Mouse (Mus musculus): ENCODE measurements around the gene Kcnmb4.

Kcnmb4 gene

DNA sequence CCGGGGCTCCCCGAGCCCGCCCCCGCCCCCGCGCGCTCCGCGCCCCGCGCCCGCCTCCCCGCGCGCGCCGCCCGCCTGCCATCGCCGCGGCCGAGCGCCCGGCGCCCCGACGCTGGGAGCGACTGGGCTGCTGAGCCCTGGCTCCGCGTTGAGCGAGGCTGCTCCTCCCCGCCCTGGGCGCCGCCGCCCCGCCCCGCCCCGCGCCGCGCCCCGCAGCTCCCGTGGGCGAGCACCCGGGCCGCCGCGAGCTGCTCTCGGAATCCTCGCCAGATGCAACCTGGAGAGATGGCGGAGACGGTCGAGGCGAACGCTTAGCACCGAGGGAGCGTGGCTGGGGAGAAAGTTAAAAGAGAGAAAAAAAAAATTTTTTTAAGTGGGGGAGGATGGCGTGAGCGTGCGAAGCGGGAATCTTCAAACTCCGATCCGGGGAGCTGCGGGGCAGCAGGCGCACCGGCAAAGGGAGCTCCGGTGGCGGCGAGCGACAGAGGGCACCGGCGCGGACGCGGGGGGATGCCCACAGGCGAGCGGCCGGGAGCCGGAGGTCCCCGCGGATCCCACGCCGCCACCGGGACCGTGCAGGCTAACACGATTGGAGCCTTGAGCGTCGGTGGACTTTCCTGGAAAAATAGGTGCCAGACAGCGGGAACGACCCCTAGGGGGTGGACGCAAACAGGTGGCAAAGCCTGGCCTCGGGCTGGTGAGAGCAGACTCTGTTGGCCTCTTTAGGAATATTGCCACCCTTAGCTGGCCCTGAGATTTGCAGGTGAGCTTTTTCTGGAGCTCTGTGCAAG is at the start of gene Kcnmb4:
Gene Kcnmb4 (minus strand): TSS at position 120 of the 791 bp plus-strand sequence.
- no peak for DNase-seq

DNA sequence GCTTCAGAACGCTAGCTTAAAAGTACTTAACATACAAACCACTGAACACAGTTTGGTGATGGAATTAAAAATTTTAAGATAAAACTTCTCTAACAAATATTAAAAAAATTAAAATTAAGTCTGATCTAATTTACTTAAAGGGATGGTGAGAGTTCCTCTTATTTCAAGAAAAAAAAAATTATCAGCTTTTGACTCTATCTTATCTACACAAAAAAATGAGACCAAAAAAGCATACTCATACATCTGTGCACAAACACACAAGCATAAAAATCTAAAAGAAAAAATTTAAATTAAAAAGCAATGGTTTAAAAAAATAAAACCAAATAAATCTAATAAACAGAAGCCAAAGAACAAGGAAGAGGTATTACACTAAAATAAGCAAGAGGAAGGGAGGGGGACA is 45.9 kb upstream of the Kcnmb4 start:
- DNase-seq, result no peak

DNA sequence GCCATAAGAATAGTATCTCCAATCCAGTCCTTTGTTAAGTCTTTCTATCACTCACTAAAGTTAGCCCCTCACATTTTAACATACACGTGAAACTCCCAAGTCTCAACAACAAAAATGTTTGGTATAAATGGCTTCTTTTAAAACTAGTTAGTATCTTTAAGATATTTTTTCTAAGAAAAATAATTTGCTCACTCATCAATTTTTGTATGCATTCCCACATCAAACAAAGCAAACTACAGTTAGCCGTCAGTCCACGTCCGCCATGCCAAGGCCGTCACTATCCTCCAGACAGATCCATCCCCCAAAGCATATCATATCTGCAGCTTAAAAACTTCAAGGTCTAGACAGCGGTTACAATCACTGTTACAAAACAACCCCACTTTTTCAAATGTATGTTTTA is 41.9 kb upstream of the Kcnmb4 start:
- no peak for DNase-seq

DNA sequence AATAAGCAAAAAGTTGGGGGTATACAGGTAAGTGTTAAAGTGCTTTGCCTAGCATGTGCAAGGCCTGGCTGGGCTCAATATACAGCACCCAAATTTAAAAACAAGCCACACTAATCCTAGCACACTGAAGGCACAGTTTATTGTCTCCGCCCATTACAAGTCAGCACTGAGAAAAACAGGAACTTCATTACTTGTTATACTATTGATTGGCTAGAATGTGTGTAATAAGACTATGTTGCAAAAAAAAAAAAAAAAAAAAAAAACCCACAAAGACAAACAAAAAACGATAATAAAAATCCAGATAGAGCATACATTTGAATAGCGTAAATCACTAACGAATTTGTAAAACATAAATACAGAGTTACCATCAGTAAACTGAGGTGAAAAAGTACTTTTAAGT is 41.5 kb upstream of the Kcnmb4 start:
- DNase-seq, result no peak

DNA sequence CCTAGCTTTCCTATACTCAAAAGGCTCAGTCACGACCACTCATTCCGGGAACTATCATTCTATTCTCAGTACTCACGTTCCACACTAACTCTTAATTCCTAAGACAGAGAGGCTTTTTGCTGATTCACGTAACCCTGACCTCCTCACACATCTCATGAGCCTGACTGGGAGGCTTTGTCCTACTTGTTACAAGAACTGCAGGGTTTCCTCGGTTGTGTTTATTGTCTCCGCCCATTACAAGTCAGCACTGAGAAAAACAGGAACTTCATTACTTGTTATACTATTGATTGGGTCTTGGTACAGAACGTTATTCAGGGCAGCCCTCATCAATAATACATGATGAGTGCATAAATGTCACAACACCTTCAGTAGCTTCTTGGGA is 39.6 kb upstream of the Kcnmb4 start:
- DNase-seq, result no peak

DNA sequence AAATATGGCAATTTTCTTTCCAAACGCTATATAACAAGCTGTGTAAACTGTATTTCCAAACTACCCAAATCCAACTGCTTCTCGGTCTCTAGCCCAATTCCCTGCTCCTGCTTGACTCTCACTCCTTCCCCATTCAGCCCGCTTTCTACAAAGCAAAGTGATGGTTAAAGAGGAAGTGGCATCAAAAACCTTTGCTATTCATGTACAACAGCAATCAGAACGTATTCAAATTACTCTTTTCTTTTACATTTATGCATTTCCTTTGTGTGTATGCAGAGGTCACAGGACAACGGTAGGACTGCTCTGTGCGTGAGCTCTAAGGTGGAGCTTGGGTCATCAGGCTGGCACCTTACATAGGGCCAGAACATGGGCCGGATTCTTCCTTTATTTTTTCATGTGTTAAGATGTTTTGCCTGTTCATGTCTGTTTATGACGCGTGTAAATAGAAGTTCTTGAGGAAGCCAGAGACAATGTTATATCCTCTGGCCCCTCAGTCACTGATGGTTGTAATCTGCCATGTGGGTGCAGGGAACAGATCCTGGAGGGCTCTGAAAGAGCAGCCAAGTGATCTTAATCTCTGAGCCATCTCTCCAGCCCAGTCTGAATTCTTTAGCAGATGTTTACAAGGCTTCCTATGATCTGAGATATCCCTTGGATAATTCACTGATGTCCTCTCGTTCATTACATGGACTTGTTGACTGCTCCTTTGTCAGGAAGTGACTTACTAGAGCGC is 39.0 kb upstream of the Kcnmb4 start:
- DNase-seq, result no peak

DNA sequence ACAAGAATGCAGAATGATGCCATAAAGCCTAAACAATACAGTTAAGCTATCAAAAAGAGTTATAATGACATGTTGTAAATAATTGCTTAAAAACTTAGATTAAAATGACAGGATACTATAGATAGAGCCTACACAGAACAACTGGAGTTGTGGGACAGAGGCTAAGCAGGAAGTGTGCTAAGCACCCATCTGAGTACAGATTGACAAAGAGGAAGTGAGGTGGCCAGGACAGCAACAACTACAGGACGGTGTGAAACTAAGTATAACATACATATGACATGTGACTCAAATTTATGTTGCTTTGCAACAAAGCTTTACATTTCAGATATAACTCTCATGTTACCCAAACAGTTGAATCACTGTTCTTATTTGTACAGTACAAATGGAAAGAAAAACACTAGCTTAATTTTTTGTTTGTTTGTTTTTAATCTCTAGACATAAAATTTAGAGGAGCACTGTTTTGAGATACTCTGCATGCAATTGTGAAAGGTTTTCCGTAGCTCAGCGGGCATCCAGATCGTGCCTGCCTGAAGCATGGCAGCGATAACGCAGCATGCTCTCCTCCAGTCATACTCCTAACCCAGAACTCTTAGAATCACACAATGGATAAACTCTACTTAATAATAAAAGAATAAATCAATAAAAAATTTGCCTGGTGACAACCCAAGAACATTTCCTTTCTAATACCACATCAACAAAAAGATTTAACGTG is 31.8 kb upstream of the Kcnmb4 start:
- DNase-seq, result no peak

DNA sequence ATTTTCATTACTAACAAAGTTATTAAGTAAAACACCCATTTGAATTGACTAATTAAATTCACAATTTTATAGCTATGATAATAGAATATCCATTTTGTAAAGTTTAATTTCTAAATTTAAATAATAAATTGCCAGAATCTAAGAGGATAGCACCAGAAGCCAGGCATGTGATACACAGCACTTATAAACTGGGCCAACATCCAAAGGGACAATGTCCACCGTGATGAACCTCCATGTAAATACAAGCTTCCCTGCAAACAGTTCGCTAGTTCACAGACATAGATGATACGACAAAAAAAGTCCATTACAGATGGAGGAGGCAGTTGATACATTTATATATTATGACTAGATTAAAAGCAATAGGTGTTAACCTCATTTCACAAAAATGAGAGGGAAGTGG is 19.1 kb upstream of the Kcnmb4 start:
- peak; percentile 30 to 43 for DNase-seq

DNA sequence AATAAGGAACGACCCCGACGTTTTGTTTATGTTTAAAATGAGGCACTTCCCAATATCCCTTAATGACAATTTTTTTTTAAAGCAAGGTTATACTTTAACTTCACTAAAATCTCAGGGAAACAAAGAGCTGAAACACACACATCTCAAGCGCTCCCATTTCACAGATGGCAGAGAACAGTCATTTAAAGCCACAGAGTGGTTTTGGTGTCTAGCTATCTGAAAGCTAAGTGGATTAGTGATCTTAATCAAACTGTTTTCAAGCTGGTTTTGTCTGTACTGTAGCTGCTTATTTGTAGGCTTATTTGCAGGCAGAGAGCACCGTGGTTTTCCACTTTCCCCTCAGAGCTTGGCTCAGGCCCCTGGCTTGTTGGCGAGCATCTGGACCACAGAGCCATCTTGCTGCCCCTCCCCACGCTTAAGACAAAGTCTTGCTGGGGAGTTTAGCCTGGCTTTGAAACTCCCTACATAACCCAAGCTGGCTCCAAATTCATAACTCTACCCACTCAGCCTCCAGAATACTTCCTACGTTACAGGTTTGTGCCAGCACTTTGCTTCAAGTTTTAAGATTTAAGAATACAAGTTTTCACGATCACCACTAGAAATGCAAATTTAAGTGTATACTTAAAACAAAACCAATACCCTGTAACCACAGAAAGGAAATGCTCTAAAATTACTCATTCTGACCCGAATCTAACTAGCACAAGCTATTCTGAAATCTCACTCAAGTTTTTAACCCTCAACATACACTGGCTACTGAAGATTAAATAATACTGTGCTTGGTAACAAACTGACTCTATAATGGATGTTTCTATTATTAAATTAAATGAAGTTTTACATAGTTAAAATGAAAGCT is 13.4 kb upstream of the Kcnmb4 start:
- no peak for DNase-seq

DNA sequence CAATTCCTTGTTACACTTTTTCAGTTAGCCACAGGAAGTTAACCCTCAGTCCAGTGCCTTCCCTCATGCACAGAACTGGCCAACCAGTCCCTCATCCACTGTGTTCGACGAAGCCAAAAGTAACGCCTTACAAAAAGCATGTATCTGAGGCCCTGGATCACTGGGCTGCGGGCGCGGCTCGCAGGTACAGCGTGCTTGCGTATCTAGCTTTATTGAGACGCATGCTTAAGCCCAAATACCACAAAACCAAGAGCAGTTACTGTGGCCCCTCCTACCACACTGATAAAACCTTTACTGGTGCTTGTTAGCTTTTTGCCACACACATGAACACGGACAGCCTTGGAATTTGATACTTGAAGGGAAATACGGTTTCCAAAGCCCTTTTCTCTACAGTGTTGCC is 8.2 kb upstream of the Kcnmb4 start:
- DNase-seq, result no peak

DNA sequence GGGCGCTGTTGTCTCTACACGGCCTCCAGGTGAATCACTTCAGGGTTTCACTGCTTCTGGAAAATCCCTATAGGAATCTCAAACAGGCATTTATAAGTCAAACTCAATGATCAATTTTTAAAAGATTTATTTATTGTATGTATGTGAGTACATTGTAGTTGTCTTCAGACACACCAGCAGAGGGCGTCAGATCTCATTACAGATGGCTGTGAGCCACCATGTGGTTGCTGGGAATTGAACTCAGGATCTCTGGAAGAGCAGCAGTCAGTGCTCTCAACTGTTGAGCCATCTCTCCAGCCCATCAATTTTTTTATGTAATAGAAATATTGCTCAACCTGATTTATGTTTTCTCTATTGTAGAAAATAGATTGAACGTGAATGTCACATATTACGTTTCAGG is 7.3 kb upstream of the Kcnmb4 start:
- DNase-seq, result no peak

DNA sequence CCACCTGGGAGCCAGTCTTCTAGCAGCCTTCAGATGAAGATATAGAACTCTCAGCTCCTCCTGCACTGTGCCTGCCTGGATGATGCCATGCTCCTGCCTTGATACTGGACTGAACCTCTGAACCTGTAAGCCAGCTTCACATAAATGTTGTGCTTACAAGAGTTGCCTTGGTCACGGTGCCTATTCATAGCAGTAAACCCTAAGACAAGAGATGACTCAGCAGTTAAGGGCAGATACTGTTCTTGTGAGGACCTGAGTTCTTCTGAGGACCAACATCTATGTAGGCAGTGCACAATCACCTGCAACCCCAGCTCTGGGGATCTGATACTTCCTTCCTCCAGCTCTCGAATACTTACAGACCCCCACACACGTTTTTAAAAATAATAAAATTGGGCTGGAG is 2.9 kb upstream of the Kcnmb4 start:
- no peak for DNase-seq

DNA sequence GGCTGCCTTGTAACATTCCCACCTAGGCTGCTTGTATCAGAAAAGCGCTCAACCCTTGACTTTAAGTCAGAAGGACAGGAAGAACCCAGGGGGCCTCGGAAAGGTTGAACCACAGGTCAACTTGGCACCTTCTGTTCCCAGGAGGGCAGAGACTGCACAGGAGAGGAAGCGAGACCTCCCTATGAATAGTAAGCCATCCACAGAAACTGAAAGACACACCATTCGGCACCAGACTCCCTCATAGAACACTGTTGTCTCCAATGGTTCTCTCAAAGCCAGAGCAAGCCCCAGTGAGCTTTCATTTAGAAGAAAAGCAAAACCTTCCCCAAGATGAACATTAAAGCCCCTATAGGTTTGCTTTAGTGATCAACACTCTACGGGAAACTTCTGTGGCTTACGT is 2.0 kb upstream of the Kcnmb4 start:
- no peak for DNase-seq

DNA sequence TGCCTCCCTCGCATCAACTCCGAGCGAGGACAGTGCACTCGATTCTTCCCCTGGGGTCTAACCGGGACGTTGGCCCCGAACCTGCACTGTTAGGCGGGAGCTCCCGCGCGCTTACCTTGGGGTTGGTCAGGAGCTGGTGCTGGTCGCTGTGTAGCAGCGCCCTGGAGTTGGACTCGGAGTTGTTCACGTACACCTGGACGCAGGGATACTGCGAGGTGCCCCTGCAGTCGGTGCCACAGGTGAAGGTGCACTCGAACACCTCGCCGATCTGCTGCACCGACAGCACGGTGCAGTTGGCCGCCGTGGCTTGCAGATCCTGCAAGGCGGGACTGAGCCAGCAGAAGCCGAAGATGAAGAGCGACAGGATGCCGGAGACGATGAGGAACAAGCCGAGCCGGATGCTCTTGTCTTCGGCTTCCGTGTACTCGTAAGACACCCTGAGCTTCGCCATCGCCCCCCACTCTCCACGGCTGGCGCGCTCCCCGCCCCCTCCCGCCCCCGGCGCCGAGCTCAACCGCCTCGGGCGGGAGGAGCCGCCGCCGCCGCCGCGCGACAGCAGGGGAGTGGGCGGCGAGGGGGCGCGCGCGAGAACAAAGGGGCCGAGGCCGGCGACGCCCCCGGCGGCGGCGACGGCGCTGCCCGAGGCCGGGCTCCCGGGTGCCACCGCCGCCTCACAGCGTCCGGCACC is 463 bp downstream of the Kcnmb4 start:
- DNase-seq, result no peak

DNA sequence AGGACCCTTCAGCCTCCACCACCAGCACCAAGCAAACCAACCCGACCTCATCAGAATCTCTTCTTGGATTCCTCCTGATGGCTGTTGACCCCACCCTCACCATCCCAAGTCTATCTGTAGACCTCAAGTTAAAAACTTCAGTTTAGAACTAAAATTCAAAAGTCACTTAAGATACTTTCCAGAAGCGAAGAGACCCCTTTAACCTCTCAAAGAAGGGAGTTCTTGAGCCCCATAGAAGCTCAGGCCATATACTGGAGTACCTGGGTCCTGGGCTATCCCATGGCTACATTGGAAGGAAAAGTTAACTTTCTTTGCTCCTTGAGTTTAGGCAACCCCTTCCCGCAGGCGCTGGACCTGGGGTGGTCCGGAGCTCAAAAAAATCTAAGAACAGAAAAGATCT is 1.1 kb downstream of the Kcnmb4 start:
- DNase-seq, result no peak

DNA sequence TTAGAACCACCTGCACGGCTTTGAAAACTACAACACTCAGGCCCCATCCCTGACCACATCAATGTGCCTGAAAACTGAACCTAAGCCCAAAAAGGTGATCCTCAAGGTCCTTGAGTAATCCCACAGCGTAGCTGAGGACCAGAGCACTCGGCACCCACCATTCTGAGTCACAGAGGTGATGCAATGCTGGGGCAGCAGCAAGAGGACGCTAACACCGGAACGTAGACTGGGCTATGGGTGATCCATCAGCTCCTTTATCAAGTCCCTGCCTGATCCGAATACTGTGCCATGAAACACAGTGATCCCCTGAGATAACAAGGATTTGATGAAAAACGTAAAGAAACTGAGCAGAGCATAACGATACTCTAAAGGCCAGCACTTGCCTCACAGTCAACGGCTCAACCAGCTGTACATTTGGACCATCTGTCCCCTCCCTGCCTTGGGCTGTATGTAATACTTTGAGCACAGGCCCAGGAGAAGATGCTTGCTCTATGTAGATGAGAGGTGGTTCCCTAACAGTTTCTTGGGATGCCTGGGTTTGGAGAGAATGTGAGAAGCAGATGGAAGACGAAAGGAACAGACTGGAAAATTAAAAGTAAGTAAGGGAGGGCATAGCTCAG is 3.3 kb downstream of the Kcnmb4 start:
- DNase-seq, result no peak

DNA sequence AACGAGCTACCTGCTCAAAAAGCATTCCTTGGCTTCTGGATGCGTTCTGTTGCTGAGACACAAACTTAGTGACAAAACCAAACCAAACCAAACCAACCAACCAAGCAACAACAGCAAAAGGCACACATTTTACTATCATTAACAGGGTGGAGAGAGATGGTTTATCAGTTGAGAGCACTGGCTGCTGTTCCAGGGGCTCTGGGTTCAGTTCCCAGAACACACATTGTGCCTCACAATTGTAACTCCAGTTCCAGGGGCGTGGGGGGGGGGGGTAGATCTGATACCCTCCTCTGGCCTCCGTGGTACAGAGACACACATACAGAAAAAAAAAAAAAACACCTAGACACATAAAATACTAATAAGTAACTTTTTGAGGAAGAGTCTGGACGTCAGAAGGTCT is 5.6 kb downstream of the Kcnmb4 start:
- DNase-seq, result no peak

DNA sequence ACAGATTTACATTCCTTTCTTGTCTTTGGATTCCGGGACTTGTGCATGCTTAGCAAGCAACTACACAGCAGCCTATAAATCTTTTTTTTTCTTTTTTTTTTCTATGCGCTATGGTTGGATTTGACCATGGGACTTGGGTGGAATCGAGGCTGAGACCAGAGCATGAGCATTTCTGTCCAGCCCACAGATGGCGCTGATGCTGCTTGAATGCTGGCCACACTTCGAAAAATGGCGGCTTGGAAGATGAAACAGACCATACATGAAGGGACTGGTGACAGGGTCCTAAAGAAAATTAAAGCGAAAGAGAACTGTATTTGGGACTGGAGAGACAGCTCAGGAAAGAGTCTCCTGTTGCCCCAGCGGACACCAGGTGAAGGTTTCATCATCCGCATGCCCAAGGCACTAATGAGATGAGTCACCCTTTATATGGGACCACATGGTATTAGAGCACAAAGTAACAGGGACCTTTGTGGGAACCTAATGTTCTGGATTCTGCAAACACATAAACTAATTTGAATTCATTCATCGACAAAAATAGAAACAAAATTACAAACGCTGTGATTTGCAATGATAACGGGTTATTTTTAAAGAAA is 9.8 kb downstream of the Kcnmb4 start:
- no peak for DNase-seq

DNA sequence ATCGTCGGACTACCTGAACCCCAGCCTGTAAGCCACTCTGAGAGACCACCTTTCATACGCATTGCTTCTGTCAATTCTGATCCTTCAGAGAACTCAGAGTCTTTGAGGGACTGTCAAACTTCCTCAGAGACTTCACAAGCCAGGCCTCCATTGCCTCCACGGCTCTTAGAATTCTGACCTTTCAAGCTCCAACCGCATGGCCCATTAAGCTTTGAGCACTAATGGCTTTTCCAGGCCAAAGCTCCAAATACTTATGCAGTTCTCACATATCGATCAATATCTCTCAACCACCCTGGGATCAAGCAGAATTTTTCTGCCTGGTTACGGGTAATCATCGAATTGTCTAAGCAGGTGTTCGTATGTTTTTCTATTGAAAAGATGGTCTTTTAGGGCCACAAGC is 12.2 kb downstream of the Kcnmb4 start:
- DNase-seq, result no peak

DNA sequence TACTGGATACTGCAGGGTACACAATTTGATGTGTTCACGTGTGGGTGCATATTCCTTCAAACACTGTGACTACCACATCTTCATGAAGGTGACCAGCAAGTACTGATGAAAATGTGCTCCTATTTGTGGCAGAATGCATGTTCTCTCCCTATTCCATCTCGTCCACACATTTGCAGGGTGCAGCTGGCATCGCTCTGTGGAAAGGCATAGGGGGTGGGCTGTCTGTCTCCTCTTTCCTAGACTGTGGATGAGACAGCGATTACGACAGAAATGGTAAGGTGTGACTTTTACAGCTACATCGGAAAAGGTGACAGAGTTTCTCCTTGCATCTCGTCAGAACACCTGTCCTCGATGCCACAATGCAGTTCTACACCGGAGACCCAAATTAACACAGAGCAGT is 14.9 kb downstream of the Kcnmb4 start:
- no peak for DNase-seq

DNA sequence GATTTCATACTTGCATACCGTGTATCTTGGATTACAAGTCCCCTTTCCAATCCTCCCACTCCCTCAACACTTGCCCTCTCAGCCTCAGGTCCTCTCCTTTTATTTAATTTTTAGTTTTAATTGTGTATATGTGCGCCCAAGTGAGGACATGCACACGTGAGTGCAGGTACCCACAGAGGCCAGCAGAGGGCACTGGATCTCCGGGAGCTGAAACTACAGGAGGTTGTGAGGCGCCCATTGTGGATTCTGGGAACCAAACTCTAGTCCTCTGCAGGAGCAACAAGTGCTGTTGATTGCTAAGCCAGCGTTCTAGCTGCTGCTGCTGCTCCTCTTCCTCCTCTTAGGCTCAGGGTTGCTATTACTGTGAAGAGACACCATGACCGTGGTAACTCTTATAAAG is 20.9 kb downstream of the Kcnmb4 start:
- DNase-seq, result no peak

DNA sequence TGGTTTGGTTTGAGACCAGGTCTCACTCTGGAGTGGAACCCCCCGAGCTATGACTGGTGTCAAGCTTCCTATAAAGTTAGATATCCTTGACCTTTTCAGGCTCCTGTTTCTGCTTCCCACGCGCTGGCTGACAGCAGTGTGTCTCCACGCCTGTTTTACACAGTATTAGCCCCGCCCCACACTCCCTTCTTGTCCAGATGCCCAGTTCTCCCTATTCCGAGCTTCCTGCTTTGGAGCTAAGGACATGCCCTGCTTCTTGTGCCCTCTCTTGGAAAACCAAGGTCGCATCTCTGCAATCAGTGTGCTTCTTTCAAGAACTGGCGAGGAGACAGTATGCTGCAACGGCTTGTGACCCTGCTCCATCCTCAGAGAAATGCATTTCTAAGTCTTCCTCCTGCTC is 23.1 kb downstream of the Kcnmb4 start:
- no peak for DNase-seq
